Mouse (Mus musculus) erythroblast, adult 5-6 weeks (primary cell): ENCODE measurements around the gene Aqr. TPM values are rescaled to one million over a fixed set of nuclear protein-coding genes. Genes with fewer than 3 reads are reported as not detected.

ENCODE experiments used
- ATAC-seq: replicated peaks from 2 replicates; pipeline ENCODE4 v1.8.0; 2016; ENCODE audit warnings: moderate number of reproducible peaks, mild to moderate bottlenecking, moderate TSS enrichment, inconsistent platforms; ENCODE audit not compliant: poor library complexity, low FRiP score, severe bottlenecking
- total RNA-seq, 2 experiments: library from RNA; stranded (forward) in 1 of 2; stranded (reverse) in 1 of 2; fragments of 150-400 nt in 1 of 2; fragments of 200-764, 138-1000 nt in 1 of 2; gene quantifications; 2 replicates each; pipeline versions ENCODE4 v1.2.3 to v1.2.4; 2015 to 2017; ENCODE audit warnings: low replicate concordance in 2 of 2

Aqr gene
- total RNA-seq, 2 experiments from 2014 or later, result 9.8 to 15.0 TPM

DNA sequence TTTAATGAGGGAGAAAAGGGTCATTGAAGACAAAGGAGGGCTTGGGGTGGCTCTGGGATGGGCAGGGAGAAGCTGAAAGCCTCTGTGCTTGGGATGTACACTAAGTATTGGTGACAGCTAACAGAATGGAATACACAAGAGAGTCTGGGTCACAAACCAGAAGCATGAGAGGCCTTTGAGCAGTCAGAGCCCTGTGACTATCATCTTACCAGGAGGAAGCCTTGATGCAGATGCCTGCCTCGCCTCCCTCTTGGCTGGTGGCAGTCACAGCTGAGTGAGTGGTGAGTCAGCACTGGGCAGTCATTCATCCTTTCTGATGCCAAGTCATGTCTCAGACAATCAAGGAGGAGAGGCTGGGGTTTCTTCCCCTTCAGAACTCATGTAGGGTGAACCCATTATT is 99.6 kb downstream of the Aqr start:
- ATAC-seq, result no peak

DNA sequence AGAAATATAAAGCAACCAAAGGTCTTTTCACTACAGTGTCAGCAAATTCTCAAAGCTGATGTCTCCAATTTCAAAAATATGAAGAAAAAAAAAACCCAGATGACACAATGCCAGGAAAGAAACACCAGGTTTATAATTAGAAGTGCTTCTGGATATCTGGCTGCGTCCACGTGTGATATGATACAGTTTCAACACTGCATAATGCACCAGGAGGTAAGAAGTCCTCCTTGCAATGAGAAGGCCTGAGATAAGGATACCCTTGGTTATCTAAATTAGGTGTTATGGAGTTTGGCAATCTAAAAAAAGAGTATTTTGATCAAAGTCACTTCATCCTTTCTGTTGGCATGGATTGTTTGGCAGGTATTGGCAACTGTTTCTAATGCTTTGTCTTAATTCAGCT is 114.9 kb downstream of the Aqr start:
- ATAC-seq, result no peak

DNA sequence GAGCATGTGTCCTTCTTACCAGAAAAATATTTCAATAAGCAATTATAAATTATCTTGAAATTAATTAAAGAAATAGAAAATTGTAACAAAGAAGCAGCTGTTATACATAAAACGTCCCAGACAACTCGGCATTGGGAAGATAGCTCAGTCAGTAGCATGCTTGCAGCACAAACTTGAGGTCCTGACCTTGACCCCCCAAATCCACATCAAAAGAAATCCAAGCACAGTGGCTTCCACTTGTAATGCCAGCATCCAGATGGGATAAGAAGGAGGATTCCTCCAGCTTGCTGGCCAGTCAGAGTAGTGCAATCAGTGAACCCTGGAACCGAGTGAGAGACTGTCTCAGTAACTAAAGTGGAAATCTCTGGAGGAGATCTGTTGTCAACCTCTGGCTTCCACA is 120.6 kb downstream of the Aqr start:
- no peak for ATAC-seq

DNA sequence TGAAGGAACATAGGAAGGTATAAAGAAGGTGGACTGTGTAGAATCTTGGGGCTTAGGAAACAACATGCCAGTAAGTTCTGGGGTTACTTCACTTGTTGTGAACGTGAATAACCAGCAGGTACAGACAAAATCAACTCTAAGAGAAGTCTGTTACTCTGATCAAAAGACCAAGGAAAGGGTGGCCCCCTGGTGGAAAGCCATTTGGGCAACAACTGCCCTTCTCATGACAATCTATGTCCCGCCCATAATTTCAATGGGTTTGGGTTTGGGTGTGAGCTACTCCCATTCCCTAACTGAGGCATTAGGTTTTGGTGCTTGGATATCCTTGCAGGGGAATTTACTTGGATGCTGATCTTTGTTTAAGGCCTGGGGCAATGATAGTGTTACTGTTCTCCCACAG is 122.8 kb downstream of the Aqr start:
- ATAC-seq, result no peak

DNA sequence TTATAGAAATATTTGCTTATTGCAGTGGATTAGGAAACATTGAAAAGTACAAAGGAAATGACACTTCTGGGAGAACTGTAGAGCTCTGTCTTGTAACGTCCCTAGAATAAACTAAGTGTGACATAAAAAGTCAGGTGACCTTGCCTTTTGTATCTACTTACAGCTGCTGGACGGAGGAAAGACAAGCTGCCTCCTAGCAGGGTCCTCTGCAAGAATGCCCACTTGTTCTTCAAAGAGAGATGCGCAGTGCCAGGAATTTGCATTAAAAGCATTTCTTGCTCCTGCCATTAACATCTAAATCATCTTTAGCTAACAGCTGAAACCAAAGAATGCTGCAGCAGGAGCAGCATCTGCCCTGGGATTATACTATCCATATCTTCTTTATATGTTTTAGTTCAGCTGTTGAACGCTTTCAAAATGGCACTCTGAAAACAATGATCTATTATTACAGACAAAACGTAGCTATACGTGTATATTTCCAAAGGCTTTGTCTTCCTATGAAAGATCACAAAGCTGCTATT is 126.7 kb downstream of the Aqr start:
- no peak for ATAC-seq

DNA sequence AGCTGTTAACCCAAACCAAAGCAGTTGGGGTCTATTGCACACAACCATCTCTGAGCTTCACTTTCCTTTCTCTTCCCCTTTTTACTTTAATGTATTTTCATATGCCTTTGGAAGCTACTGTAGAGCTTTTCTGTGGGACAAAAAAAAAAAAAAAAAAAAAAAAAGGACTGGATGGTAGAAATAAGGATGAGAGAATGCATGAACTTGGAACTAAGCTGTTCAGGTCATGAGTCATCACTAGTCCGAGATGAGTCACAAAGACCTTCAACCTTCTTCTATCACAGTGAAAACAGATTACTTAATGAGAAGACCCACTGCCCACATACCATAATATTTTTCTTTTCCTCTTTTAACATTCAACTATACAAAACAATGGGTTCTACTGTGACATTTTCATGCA is 127.2 kb downstream of the Aqr start:
- ATAC-seq, result no peak

DNA sequence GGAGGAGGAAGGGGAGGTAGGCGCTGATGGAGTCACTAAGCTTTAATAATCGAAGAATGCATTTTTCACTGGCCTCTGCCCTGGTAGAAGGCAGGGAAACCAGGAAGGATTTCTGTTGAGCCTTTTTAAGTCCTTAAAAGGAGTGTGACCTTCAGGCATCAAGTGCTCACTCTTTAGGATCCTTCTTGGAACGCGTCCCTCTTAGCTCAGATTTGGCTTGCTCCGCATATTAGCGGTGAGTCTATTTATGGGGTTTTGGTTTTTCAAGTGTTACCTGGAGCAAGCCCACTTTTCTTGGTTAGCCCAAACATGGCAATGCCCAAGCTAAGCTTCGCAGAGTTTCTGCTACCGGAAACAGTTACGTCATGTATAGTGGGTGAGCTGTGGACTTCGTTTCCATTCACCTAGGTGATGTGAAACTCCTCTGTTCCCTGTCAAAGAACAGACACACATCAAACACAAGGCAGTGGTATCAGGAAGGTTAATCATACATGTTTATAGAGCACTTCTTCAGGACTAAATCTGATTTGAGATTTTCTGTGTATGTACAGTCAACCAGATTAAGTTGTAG is 128.5 kb downstream of the Aqr start:
- ATAC-seq, result no peak

DNA sequence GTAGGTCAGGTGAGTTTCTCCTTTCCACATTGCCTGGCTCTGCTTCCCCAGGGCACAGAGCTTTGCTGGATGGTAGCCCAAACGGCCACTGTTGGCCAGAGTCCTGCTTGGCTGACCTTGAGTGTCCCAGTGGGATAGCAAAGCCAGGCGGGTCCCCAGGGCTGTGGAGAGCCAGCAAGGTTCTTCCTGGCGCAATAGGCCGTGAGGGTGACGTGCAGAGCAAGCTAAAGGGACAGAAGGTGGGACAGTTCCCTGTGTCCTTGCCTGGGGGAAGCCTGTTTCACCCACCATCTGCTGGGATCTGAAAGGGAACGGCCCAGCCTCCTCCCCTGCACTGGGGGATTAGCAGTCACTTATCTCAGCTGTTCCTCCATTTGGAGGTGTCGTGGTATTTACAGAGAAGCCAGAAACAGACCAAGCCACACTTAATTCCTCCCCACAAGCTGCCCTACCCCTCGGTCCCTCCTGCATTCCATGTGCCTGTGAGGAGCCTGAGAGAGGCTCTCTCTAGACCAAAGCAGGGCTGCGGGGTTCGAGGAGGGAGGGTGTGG is 129.4 kb downstream of the Aqr start:
- ATAC-seq, result no peak

DNA sequence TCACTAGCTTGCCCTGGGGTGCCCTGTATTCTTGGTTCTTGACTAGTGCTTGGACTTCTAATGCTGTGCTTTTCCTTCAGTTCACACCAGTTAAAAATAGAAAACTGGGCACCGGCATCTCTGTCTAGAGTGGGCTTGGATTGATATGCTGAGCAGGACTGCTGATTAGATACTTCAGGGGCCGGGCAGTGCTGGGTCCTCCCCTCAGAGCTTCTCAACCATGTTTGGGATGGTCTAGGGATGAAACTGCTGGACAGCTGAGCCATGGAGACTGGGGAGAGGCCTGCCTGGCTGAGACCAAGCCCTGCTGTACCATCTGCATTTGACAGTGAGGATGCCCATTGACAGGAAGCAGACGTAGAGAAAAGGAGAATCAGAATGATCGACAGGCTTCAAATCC is 132.7 kb downstream of the Aqr start:
- no peak for ATAC-seq

DNA sequence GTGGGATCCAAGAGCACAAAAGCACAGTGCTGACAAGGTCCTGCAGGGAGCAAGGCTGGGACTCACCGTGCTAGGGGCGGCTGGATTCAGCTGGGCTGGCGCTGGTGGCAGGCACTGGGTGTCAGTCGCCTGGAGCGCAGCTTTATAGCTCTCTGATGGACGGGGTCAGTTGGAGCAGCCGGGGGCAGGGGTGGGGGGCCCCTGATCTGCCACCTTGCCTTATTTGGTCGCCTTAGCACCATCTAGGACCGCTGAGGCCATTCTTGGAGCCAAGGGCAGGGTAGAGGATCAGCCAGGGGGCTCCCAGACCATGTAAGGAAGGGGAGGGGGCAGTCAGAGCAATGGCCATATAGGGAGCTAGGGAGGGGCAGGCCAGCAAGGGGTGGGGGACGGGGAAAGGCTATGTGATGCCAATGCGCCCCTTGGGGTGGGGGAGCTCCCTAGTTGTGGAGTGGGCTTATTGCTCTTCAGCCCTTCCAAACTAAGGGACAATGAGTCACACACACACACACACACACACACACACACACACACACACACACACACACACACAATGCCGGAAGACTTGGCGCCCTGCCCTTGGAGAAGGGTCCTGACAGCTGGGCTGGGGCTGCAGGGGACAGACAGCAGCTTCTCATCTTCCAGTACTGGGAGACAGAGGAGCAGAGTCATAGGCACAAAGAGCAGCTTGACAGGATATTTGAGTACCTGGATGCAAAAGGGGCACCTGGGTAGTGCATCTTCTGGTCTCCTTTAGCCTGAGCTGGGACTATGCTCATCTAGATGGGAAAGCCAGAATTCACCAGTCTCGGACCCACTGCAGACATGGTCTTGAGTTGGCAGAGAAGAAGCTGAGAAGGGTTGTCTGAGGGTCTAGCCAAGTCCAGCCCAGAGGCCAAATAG is 133.9 kb downstream of the Aqr start, which contains the start of gene Actc1:
TSS of gene Actc1 (minus strand) at position 853 of the 903 bp plus-strand sequence.
- no peak for ATAC-seq

DNA sequence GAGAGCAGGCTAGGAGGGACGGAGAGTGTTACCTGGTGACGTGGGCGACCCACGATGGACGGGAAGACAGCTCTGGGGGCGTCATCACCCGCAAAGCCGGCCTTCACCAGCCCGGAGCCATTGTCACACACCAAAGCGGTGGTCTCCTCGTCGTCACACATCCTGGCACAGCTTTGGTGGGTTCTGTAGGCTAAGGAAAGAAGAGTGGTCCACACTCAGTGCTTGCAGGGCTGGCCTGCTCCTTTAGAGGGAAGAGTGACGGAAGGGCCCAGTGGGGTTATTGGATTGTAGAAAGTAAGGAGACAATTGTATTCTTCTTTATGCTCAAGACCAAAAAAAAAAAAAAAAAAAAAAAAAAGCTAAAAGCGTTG is 135.0 kb downstream of the Aqr start:
- ATAC-seq, result no peak

Other genes starting within 250 kb of the Aqr start
- gene Gjd2, start 173.4 kb downstream of the Aqr start, total RNA-seq (2015; ENCODE audit: low replicate concordance), result not detected in 2 replicates
- gene Gjd2, start 173.4 kb downstream of the Aqr start, total RNA-seq (2017; ENCODE audit: low replicate concordance), result not detected in 2 replicates
- not detected in 2 replicates for gene Actc1, start 133.5 kb downstream of the Aqr start, total RNA-seq (2015; ENCODE audit: low replicate concordance)
- not detected in 2 replicates for gene Actc1, start 133.5 kb downstream of the Aqr start, total RNA-seq (2017; ENCODE audit: low replicate concordance)
- gene Zfp770, start 14.4 kb upstream of the Aqr start, total RNA-seq (2015; ENCODE audit: low replicate concordance), result 4.0 and 7.5 TPM in 2 replicates
- 0.51 and 1.5 TPM in 2 replicates for gene Zfp770, start 14.4 kb upstream of the Aqr start, total RNA-seq (2017; ENCODE audit: low replicate concordance)